Mouse (Mus musculus) liver, embryonic 14.5 days (tissue): Measurements from ENCODE around the gene Gm45713. TPM values are rescaled to one million over a fixed set of nuclear protein-coding genes. Genes with fewer than 3 reads are reported as not detected.

Experiments
- ATAC-seq: fragments of 200-750 bp; cut with Nextera tagmentation; 2 replicates; pipeline ENCODE4 v1.8.0; 2017; ENCODE audit warnings: moderate number of reproducible peaks, mild to moderate bottlenecking, moderate library complexity; ENCODE audit not compliant: insufficient read depth
- DNase-seq, 3 experiments: peaks; one replicate each; pipeline ENCODE4 v3.0.0-alpha.2; 2012 to 2013; ENCODE audit warnings: low read depth in 3 of 3, low spot score in 3 of 3
- H3K27ac ChIP-seq: fragments of 300-500 bp; sonication (generic); 2 replicates; pipeline ENCODE4 v1.5.1; 2014; ENCODE audit warnings: moderate library complexity, mild to moderate bottlenecking, control low read depth, inconsistent platforms
- H3K27me3 ChIP-seq: fragments of 300-500 bp; sonication (generic); 2 replicates; pipeline ENCODE4 v1.6.1; 2014; ENCODE audit warnings: mild to moderate bottlenecking, low read length, moderate library complexity; ENCODE audit not compliant: control insufficient read depth, insufficient read depth
- H3K36me3 ChIP-seq: fragments of 300-500 bp; sonication (generic); replicated peaks from 2 replicates; pipeline ENCODE4 v1.6.1; 2014; ENCODE audit warnings: low read depth; ENCODE audit not compliant: control insufficient read depth, insufficient read depth
- H3K4me1 ChIP-seq, 2 experiments: fragments of 200-500 bp in 1 of 2; fragments of 300-500 bp in 1 of 2; sonication (generic) in 1 of 2; replicated peaks; 2 replicates each; pipeline ENCODE4 v1.6.1; 2012 to 2014; ENCODE audit warnings: antibody characterized with exemption in 1 of 2, inconsistent platforms in 1 of 2, low read length in 1 of 2; ENCODE audit not compliant: control insufficient read depth in 2 of 2, insufficient read depth in 2 of 2
- H3K4me2 ChIP-seq: fragments of 300-500 bp; sonication (generic); 2 replicates; pipeline ENCODE4 v1.6.1; 2014; ENCODE audit warnings: low read depth, mild to moderate bottlenecking, control low read depth, moderate library complexity
- H3K4me3 ChIP-seq, 2 experiments: fragments of 200-500 bp in 1 of 2; fragments of 300-500 bp in 1 of 2; sonication (generic) in 1 of 2; 2 replicates each; pipeline ENCODE4 v1.5.1; 2012 to 2014; ENCODE audit warnings: low read depth in 2 of 2, low read length in 2 of 2, mild to moderate bottlenecking in 2 of 2, control low read depth in 1 of 2, inconsistent platforms in 1 of 2, moderate library complexity in 1 of 2; ENCODE audit not compliant: insufficient read depth in 1 of 2
- H3K9ac ChIP-seq: fragments of 300-500 bp; sonication (generic); replicated peaks from 2 replicates; pipeline ENCODE4 v1.6.1; 2014; ENCODE audit warnings: mild to moderate bottlenecking, control low read depth, moderate library complexity
- H3K9me3 ChIP-seq: fragments of 300-500 bp; sonication (generic); 2 replicates; pipeline ENCODE4 v1.6.1; 2016; ENCODE audit warnings: low read length, mixed read lengths; ENCODE audit not compliant: control insufficient read depth
- CTCF ChIP-seq: IDR thresholded peaks from 2 replicates; pipeline ENCODE4 v1.5.1; 2016; ENCODE audit warnings: antibody characterized with exemption, low read depth, control low read depth
- EP300 ChIP-seq: IDR thresholded peaks from 2 replicates; pipeline ENCODE4 v1.6.1; 2016; ENCODE audit warnings: antibody characterized with exemption, low read depth
- WGBS: fragments of 180-500 bp; shearing (Covaris S2); extraction: QIAGEN DNeasy Blood & Tissue Kit; methylation state at CpG from one replicate; pipeline ENCODE4 v1.1.7; 2014; ENCODE audit not compliant: insufficient replicate concordance; 5-methylcytosine and 5-hydroxymethylcytosine counted together
- polyA plus RNA-seq, 2 experiments: library from polyadenylated mRNA; depleted of rRNA in 1 of 2; stranded (reverse) in 1 of 2; unstranded in 1 of 2; fragments of >200 nt; fragmentation: Nextera tagmentation in 1 of 2; extraction: Ambion mirVana in 1 of 2; gene quantifications; 2 replicates each; pipeline versions ENCODE4 v1.2.1 to v1.2.3; 2012 to 2014

Gene Gm45713
- polyA plus RNA-seq, 2 experiments = 0.63 TPM; not detected in 1

DNA sequence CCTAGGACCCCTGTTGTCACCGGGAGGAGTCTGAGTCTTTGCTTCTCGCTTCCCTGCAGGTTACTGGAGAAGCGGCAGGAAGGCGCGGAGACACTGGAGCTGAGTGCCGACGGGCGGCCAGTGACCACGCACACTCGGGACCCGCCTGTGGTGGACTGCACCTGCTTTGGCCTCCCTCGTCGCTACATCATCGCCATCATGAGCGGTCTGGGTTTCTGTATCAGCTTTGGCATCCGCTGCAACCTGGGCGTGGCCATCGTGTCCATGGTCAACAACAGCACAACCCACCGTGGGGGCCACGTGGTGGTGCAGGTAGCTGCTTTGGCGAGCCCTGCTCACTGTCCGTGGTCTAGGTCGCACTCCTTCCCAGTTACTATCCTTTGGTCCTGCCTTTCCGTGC is 32.6 kb upstream of the Gm45713 start:
- DNase-seq (no peak), ATAC-seq (no peak)
- Histone ChIP-seq H3K9ac (no peak overlapping the region), H3K4me2 (no peak overlapping the region), H3K27me3 (peaks cover 61% of the 10 kb centered on the region), H3K4me1 (no peaks in the 10 kb centered on the region), H3K36me3 (no peaks in the 10 kb centered on the region), H3K4me3 (no peak overlapping the region), H3K9me3 (peaks cover 4% of the 10 kb centered on the region; the same call in 1 of the 2 replicates), H3K27ac (no peak overlapping the region)
- 5% methylated on average over 23 of the region's 24 CpGs for WGBS
- TF ChIP-seq CTCF (no peak), EP300 (no peak)

DNA sequence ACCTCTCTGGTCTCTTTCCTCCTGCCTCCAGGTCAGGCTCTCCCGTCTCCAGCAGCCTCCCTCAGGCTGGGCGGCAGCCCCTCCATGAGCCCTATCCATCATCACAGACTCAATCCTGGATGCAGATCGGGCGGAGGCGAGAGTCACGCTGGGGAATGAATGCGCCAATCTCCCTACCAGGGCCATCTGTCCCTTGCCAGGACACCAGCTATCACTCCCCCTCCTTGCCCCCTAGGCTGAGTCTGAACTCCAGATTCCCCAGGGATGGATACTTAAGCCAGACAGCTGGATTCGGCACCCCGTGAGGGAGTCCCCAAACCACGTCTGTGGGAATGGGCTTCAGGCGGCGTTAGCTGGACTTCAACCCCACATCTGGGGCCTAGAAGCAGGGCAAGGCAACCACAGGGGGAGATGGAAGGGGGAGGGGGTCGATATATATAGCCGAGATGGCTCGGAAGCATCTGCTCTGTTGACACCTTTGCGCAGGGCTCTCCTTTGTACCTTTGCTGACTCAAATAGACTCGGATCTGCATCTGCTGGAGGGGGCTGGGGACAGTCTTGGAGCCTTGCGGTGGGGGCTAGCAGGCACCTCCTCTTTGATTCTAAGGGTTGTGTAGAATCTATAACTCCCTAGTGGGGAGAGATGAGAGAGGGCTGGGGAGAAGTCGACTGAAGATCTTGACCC is 31.9 kb upstream of the Gm45713 start:
- H3K27me3 ChIP-seq = peaks cover 68% of the 10 kb centered on the region
- H3K4me1 ChIP-seq = no peaks in the 10 kb centered on the region
- TF ChIP-seq CTCF (no peak), EP300 (no peak)
- 5% methylated on average over 19 of the region's 19 CpGs for WGBS
- no peaks in the 10 kb centered on the region for H3K36me3 ChIP-seq
- H3K27ac ChIP-seq = no peak overlapping the region
- H3K9me3 ChIP-seq = peaks cover 4% of the 10 kb centered on the region; the same call in 1 of the 2 replicates
- DNase-seq (no peak), ATAC-seq (no peak)
- H3K4me3 ChIP-seq = no peak overlapping the region
- H3K9ac ChIP-seq = no peak overlapping the region
- no peak overlapping the region for H3K4me2 ChIP-seq

- peaks cover 75% of the 10 kb centered on the region for H3K27me3 ChIP-seq
- no peaks in the 10 kb centered on the region for H3K36me3 ChIP-seq
- no peak overlapping the region for H3K4me2 ChIP-seq
- no peak for TF ChIP-seq CTCF
- no peak for TF ChIP-seq EP300
- DNase-seq (no peak), ATAC-seq (no peak)
- H3K9ac ChIP-seq = no peak overlapping the region
- no peaks in the 10 kb centered on the region; a peak in 1 of 4 replicates for H3K4me1 ChIP-seq
- 17% methylated on average over 10 of the region's 10 CpGs for WGBS
- no peak overlapping the region for H3K27ac ChIP-seq
- peaks cover 4% of the 10 kb centered on the region; the same call in 1 of the 2 replicates for H3K9me3 ChIP-seq
- no peak overlapping the region for H3K4me3 ChIP-seq
These were observed 30.9 kb upstream of the Gm45713 start for GRCm38 (mm10) chr7:45166950-45167401.

- TF ChIP-seq CTCF = no peak
- no peak for TF ChIP-seq EP300
- Histone ChIP-seq H3K4me2 (no peak overlapping the region), H3K36me3 (no peaks in the 10 kb centered on the region), H3K9me3 (peaks cover 4% of the 10 kb centered on the region; the same call in 1 of the 2 replicates), H3K27ac (no peak overlapping the region), H3K4me3 (no peak overlapping the region), H3K4me1 (peaks cover 2 to 3% of the 10 kb centered on the region in 2 experiments; a peak in 1 of 4 replicates), H3K9ac (no peak overlapping the region), H3K27me3 (peaks cover 72% of the 10 kb centered on the region)
- 43% methylated on average over 11 of the region's 11 CpGs for WGBS
- no peak for ATAC-seq
- DNase-seq = no peak
These were observed 29.7 kb upstream of the Gm45713 start for GRCm38 (mm10) chr7:45165701-45166100.

GRCm38 (mm10) chr7:45164833-45165232 is 28.8 kb upstream of the Gm45713 start:
- WGBS = 45% methylated on average over 5 of the region's 5 CpGs
- no peak overlapping the region for H3K4me2 ChIP-seq
- DNase-seq (no peak), ATAC-seq (no peak)
- H3K27ac ChIP-seq = no peak overlapping the region
- TF ChIP-seq EP300 = no peak
- no peak for TF ChIP-seq CTCF
- H3K4me1 ChIP-seq = peaks cover 2 to 3% of the 10 kb centered on the region in 2 experiments; a peak in 1 of 4 replicates
- H3K27me3 ChIP-seq = peaks cover 72% of the 10 kb centered on the region
- H3K9me3 ChIP-seq = peaks cover 4% of the 10 kb centered on the region; the same call in 1 of the 2 replicates
- H3K9ac ChIP-seq = no peak overlapping the region
- H3K36me3 ChIP-seq = no peaks in the 10 kb centered on the region
- H3K4me3 ChIP-seq = no peak overlapping the region
